Mouse (Mus musculus): ENCODE results near the gene Myo1d.

The Myo1d gene

GRCm38 (mm10) chr11:80560770-80561169 lies 219.1 kb downstream of the Myo1d start:
- DNase-seq (ENCODE audit: extremely low read depth, insufficient read length, low spot score): no peak

DNA sequence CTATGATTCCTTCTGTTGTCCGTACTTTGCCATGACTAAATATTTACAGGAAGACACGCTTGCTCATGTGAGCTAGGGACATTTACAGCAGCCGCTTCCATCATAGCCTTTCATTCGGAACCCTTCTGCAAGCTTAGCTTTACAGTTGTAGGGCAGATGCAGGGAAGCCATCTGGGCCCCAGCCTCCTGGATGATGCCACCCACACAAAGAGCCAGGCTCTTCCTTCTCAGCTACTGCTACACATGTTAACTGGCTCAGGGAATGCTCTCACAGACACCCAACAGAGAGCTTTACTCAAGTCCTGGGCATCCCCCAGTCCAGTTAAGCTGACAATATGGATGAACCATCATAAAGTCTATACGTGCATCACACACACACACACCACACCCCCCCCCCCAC lies 224.4 kb downstream of the Myo1d start:
- no peak for DNase-seq (ENCODE audit: extremely low read depth, insufficient read length, low spot score)

- DNase-seq (ENCODE audit: extremely low read depth, insufficient read length, low spot score): no peak
Observed at GRCm38 (mm10) chr11:80553046-80553445, 226.8 kb downstream of the Myo1d start.

DNA sequence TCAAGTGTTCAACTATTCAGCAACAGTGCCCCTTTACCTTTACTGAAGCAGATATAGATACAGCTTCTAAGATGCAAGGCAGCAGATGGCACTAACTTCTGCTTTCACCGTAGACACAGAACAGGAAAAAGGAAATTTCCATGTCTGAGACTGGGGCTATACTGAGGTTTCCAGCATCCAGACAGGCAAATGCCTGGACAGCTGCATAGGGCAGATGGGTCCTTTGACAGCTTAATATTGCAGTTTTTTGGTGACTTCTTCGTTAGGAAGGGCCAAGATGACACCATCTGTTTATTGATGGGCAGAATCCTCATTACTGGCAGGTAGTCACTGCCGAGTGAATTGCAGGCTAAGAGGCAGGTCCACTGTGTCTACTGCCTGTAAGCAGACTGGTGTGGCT lies 228.2 kb downstream of the Myo1d start:
- DNase-seq (ENCODE audit: extremely low read depth, insufficient read length, low spot score): no peak

GRCm38 (mm10) chr11:80550264-80550663 lies 229.6 kb downstream of the Myo1d start:
- DNase-seq (ENCODE audit: extremely low read depth, insufficient read length, low spot score): no peak

DNA sequence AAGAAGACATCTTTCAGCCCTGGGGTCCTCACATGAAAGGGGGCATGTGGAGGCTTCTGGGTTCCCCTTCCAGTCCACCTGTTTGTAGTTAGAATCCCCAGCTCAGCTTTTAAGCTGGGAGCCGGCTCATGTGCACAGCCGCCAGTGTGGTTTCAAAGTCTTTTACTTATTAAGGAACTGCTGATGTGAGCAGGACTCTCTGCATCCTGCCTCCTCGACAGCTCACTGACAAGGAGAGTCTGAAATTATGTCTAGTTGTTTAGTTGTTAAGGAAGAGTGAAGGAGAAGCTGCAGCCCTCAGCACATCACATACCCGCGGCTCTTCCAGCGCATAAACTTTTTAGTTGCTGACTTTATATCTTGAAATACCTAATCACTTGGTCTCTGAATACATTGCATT lies 230.0 kb downstream of the Myo1d start:
- DNase-seq (ENCODE audit: extremely low read depth, insufficient read length, low spot score): no peak

GRCm38 (mm10) chr11:80546233-80546632 lies 233.6 kb downstream of the Myo1d start:
- DNase-seq (ENCODE audit: extremely low read depth, insufficient read length, low spot score): no peak

GRCm38 (mm10) chr11:80539056-80539455 lies 240.8 kb downstream of the Myo1d start:
- peak; percentile 50 for DNase-seq (ENCODE audit: extremely low read depth, insufficient read length, low spot score)

DNA sequence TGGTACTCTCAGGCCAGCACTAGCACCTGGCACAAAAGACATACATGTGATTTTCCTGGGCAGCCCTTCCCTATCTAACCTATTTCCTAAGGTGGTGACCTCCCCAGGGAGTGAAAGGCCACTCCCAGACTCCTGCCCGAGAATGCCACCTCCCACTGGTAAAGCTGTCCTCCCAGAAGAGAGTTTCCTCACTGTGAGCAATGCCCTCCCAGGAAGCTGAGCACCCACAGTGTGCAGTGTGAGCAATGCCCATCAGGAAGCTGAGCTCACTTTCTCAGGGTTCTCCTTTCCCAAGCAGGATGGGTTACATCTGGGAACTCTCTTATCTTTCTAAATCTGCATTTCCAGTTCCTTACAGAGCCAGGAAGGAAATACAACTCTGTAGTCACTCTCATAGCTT lies 246.9 kb downstream of the Myo1d start:
- DNase-seq (ENCODE audit: extremely low read depth, insufficient read length, low spot score): no peak

GRCm38 (mm10) chr11:80529149-80529548 lies 250.7 kb downstream of the Myo1d start:
- no peak for DNase-seq (ENCODE audit: extremely low read depth, insufficient read length, low spot score)

DNA sequence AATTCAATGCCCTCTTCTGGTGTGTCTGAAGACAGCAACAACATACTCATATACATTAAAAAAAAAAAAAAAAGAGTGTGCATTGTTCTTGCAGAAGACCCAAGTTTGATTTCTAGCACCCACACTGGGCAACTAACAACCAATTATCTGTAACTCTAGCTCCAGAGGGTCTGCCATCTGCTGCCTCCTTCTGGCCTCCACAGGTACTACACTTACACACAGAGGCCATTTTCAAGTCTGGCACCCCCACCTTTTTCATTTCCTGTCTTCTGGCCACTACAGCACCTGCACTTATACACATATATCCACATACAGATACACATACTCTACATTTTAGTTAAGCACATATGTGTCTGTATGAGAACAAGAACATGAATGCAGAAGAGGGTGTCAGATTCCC lies 252.1 kb downstream of the Myo1d start:
- no peak for DNase-seq (ENCODE audit: extremely low read depth, insufficient read length, low spot score)

GRCm38 (mm10) chr11:80524213-80524612 lies 255.6 kb downstream of the Myo1d start:
- DNase-seq (ENCODE audit: extremely low read depth, insufficient read length, low spot score): no peak

GRCm38 (mm10) chr11:80523410-80523809 lies 256.4 kb downstream of the Myo1d start:
- no peak for DNase-seq (ENCODE audit: extremely low read depth, insufficient read length, low spot score)

DNA sequence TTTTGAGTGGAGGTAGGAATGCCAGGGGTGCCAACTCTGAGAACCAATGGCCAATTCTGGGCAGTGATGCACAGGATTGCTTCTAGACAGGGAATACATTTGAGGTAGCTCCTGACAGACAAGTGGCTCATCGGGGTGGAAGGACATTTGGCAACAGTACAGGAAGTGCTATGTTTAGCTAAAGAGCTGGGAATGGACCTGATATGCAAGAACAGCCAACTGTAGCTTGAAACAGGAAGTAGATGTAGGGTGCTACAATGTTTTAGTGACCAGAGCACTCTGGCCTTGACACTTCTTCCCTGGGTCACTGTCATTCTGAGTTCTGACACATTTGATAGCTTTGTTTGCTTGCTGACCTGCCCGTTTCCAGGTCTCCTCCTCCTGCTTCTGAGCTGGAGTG lies 257.0 kb downstream of the Myo1d start:
- no peak for DNase-seq (ENCODE audit: extremely low read depth, insufficient read length, low spot score)

DNA sequence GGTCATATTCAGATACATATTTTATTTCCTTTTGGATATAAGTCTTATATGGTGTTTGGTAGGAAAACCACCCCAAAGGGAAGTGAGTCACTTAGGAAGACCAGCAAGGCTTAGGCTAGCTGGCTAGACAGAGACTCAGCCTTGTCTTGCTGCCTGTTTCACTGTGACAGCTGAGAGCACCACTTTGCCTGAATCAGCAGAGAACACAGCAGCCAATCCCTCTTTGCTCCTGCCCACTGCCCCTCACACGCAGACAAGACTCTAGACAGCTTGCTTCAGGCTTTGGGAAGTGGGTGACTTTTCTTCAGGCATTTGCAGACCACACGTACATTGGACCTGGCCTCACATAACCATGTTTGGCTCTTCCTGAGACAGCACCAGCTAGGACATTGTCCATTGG lies 258.7 kb downstream of the Myo1d start:
- no peak for DNase-seq (ENCODE audit: extremely low read depth, insufficient read length, low spot score)

DNA sequence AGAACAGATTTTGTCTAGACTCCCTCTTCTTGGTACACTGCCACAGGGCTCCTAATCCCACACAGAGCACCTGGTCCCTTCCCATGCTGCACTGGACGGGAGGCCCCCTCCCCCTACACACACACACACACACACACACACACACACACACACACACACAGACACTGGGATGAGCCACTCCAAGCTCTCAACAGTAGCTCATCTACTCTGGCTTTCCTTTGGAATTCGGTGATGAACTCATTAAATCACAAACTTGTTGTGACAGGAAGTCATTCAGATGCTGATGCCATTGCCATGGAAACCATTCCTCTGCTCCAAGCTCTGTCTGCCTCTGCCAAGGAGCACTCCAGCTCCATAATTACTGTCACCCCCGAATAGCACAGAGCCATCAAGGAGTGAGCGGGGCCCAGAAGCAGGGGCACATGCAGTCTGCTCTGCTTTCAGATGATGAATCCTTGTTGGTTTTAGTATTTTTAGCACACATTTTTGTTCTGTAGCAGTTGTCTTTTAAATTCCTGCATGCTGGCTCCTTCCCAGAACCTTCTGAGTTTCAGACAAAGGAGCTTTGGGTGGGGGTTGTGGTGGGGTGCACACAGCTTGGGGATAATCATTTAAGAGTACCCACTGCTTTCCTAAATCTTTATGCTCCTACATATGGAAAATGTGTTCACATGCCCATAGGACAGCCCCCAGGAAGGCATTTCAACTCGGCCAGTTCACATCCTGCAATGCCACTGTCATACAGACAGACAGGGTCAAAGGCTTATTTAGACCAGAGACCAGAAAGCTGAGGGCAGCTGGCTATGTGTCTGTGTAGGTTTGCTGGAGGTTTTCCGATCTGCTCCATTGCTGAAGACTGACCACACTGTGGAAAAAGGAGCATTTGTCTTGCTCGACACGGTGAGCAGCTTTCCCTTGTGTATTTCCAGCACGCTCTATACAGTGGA lies 261.1 kb downstream of the Myo1d start:
- no peak for DNase-seq (ENCODE audit: extremely low read depth, insufficient read length, low spot score)

- no peak for DNase-seq (ENCODE audit: extremely low read depth, insufficient read length, low spot score)
Observed at GRCm38 (mm10) chr11:80515895-80516294, 263.9 kb downstream of the Myo1d start.

DNA sequence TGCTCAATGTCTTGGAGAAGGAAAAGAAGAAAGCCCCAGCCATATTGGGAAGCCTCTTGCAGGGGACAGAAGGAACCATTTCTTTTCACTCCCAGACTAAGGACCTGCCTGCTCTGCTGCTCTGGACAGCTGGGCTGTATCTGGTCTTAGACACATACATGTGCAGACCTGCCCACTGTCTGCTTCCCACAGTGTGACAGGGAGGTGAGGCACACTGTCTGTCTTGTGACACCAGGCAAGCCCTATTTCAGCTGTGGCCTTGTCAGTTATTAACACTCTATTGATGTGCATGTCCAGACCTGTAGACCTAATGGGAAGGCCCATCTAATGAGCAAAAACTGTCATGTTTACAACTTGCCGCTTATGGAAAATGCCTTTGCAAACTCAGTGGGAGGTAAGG lies 264.5 kb downstream of the Myo1d start:
- no peak for DNase-seq (ENCODE audit: extremely low read depth, insufficient read length, low spot score)

GRCm38 (mm10) chr11:80513796-80514195 lies 266.0 kb downstream of the Myo1d start:
- no peak for DNase-seq (ENCODE audit: extremely low read depth, insufficient read length, low spot score)

DNA sequence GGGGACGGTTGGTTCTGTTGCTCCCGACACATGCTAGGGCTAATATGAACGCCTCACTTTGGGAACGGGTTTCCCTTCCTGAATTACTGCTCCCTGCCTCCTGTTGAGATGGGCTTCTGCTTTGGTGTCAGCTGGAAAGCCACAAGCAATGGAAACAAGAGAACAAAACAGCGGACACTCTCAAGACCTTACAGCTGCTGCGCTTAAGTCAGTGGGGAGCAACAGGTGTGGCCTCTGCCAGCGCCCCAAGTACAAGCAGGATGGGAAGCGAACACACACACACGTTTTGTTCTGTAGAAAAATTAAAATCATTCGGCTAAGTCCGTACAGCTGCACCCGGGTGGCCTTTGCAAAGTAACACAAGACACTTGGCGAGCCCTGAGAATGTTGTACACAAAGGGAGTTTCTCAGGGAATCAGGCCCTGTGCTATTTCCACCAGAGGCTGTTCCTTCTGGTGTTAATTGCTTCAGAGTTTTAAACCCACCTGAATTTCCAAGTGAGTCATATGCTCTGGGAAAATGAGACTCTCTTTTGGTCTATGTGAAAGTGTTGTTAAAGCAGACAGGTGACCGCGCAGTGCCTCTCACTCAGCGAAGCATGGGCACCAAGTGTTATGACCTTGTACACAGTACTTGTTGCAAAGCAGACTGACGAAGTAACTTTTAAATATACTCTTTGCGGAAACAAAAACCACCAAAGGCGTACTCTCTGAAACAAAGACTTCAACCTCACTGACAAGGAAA lies 267.3 kb downstream of the Myo1d start:
- DNase-seq (ENCODE audit: extremely low read depth, insufficient read length, low spot score): no peak

- no peak for DNase-seq (ENCODE audit: extremely low read depth, insufficient read length, low spot score)
Observed at GRCm38 (mm10) chr11:80510124-80510523, 269.7 kb downstream of the Myo1d start.

DNA sequence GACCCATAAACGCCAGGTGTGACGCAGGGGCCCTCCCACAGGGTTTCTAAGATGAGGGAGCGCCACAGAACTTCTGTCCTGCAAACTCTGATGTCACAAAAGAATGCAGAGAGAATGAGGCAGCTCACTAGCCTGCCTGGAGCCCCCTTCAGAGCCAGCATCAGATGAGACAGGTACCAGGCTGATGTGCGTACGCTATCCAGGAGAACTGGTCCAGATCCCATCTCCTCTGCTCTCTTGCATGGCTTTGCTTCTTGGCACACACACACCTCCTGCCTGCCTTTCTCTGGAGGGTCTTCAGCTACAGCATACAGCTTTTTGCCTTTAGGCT lies 270.7 kb downstream of the Myo1d start:
- DNase-seq (ENCODE audit: extremely low read depth, insufficient read length, low spot score): no peak
